Mouse (Mus musculus) cerebellum, postnatal 4 days (tissue): ENCODE measurements around the gene Zbtb25.

Experiments
- DNase-seq, 2 experiments: peaks; one replicate each; pipeline ENCODE4 v3.0.0; 2022; ENCODE audit warnings: low spot score in 2 of 2, mixed read lengths in 1 of 2

Gene Zbtb25

DNA sequence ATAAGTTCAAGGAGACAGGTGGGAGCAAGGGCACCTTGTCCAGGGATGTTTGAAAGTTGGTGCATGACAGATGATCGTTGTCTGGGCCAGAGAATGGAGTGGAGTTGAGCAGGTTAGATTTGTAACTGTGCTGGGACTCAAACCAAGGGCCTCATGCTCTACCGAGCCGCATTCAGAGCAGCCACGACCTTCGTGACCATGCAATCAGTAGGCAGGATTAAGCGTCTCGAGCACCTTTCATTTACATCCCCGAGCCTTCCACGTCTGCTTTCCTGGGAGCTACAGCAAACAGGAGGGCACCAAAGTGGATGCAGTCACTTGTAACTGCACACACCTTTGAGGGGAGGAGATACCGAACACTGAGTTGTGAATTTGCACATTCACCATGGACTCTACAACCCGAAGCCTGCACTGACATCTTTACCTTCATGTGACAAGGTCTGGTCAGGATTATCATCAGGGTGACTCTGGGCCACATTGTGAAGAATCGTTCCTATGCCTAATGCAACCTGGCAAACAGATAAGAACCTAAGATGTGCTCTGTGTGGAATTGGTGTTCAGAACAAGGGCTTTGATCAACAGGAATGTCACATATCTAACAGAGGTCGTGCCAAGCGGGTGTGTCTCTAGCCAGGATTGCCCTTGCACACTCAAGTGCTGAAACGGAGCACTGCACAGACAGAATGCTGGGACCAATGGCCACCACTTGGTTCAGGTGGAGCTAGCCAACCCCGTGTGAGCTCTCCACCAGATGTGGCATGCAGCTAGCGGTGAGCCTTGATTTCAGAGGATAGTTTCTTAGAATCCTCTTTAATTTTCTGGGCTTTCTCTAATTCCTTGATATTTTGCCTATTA, 33.1 kb downstream of the Zbtb25 start:
- no peak for DNase-seq

DNA sequence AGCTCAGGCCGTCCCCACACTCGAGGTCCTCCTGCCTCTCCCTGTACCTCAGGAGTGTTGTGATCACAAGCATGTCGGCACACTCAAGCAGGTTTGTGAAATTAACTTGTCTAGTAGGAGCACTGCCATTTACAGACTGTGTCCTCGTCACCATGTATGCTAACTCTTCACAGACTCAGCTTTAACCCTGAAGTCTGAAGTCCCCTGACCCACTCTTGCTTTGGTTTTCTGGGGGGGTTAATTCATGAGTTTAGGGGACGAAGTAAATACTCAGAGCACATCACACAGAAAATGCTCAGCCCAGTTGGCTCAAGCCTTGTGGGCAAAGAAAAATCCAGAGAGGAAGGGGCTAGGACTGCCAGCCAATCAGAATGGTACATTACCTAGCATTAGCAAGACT, 33.8 kb downstream of the Zbtb25 start:
- DNase-seq = no peak

DNA sequence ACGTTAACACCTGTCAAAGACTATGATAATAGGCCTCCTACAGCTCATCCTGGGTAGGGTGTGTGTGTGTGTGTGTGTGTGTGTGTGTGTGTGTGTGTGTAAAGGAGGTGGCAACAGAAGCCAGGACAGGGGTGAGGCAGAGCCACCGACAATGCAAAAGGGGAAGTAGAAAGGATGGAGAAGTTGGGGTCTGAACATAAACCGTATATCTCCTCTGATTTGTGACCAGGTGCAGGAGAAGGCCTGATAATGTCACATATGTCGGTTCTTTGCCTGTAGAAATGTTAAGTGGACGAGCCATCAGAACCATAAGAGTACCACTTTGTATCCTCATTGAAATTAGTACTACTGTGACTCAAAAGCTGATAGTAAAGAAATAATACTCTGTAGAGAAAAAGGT, 35.7 kb downstream of the Zbtb25 start:
- DNase-seq = no peak

DNA sequence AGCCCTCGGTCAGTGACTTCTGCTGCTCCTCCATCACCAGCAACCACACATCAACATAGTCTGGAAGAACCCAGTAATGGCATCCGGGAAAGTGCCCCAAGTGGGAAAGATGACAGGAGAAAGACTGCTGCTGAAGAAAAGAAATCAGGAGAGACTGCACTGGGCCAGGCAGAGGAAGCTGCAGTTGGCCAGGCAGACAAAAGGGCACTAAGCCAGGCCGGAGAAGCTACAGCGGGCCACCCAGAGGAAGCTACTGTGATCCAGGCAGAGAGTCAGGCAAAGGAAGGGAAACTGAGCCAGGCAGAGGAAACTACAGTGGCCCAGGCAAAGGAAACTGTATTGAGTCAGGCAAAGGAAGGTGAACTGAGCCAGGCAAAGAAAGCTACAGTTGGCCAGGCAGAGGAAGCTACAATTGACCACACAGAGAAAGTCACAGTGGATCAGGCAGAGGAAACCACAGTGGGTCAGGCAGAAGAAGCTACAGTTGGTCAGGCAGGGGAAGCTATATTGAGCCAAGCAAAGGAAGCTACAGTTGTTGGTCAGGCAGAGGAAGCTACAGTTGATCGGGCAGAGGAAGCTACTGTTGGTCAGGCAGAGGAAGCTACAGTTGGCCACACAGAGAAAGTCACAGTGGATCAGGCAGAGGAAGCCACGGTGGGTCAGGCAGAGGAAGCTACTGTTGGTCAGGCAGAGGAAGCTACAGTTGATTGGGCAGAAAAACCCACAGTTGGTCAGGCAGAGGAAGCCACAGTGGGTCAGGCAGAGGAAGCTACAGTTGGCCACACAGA, 40.6 kb downstream of the Zbtb25 start:
- no peak for DNase-seq

DNA sequence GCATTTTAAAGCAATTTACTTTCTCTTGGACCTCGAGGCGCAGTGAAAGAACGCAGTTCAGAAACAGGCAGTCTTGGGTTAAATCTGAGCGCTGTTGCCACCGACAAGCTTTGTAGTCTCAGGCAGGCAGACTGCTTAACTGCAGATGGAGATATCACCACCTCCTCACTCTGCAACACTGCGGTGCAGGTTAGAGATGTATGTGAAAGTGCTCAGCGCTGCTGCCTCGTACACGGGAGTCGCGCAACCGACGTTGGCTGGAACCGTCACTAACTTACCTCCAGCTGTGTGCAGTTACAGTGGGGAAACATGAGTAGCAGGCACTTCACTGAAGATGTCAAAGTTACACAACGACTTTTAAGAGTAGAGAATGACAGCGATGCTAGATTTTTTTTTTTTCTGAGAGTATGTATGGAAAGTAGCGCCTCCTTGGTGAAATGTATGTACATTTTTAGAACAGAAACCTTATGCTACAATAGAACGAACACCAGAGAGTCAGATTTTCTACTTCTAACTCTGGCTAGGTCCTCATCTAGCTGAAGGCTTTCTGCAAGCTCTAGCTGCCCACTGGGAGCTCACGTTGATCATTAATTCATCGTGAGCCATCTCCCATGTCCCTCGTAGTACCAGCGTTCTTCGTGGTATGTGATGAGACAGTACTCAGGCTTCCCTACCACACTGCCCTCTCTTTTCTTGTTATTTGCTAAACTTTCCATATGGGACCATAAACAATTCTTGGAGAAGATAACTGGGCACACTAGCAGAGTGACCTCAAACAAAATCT, 42.8 kb downstream of the Zbtb25 start:
- no peak for DNase-seq

DNA sequence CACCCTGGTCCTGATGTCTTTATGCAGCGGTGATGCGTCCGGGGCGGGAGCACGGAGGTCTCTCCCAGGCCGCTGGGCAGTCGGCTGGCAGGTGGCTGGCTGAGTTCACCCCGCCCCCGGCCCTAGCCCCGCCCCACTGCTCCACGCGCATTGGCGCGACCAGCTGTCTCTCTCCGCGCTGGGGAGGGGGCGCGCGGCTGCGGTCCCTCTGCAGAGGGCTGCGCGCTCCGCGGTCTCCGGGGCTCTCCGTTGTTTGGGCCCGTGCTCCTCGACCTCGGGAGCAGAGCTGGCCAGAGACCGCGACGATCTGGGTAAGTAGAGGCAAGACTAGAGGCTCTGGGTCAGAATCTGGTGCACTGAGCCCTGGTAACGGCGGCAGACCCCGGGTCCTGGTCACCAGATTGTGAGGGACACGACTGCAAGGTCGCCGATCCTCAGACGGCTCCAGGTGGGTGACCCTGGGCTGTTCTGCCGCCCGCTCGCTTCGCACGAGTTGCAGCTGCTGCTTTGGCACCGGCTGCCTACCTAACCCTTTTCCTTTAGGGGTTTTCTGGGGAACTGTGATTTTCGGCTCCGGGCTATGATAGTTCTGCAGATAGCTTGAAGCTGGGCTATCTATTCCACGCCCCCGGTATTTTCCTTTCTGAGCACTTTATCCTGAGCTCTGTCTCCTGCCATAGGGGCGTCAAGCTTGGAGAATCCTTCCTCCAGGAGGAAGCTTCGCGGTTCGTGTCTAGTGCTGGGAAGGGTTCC, 44.5 kb downstream of the Zbtb25 start, which contains the start of gene Akap5:
Gene Akap5 (plus strand): TSS at position 213 of the 753 bp plus-strand sequence.
- DNase-seq = peak; percentile 72 to 88

DNA sequence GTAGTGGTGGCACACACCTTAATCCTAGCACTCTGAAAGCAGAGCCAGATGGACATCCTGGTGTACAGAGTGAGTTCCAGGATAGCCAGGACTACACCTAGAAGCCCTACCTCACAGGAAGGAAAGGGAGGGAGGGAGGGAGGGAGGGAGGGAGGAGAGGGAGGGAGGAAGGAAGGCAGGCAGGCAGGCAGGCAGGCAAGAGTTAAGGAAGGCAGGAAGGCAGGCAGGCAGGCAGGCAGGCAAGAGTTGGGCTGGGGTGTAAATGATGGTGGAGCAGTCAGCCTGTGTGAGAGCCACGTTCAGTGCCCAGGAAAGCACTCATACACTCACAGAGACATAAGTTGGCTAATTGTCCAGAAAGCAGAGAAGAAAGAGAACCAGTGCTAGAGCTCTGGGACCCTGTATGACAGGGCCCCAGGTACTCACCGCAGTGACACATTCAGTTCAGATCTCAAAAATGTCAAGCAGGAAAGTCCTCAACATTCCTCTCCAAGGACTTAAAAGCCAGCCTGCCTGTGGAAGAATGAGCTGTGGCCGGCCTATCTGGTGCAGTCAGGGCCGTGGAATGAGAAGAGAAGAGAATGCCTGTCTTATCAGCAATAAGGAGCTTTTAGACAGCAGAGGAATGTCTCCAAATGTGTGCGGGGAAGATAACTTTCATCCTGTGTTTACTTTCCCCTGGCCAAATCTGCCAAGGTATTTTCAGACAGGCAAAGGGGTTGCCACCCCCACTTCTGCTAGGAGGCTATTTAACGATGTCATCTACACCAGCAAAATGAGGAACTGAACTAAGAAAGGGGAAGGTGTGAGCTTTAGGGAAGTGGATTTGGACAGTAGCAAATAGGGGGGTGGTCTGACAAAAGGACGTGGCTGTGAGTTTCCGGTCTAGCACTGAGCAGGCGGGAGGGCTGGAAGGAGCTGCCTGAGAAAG, 50.9 kb downstream of the Zbtb25 start:
- no peak for DNase-seq

DNA sequence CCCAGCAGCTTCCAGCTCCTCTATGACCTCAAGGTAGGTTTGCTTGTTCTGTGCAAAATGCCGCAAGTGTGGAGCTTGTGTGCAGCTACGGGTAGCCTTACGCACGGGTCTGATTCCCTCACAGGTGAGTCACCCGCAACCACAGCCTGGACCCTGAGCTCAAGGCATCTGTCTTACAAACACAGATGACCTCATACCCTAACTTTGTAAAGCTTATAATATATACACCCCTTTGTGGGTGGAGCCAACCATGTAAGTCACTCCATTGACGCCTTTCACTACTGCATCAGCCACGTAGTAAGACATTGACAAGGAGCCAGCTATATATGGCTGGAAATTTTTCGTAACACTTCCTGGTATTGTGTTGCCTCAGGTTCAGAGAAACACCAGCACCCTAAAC, 57.5 kb downstream of the Zbtb25 start:
- DNase-seq = no peak

DNA sequence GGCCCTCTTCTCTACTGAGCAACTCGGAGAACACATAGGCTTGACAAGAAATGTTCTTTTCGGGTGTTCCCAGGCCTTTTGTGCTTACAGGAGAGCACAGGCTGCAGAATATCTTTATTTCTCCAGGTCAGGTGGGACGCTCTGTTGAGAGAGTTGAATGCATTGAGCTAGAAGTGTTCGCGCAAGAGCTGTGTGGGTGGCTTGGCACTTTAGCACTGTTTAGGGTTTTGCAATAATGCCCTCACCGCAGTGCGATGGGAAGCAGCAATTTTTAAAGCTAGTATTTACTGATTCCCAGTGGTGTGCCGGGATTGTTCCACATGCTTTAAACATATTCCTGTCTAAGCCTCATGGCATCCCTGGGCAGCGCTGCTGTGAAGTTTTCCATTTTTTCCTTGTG, 58.2 kb downstream of the Zbtb25 start:
- no peak for DNase-seq

DNA sequence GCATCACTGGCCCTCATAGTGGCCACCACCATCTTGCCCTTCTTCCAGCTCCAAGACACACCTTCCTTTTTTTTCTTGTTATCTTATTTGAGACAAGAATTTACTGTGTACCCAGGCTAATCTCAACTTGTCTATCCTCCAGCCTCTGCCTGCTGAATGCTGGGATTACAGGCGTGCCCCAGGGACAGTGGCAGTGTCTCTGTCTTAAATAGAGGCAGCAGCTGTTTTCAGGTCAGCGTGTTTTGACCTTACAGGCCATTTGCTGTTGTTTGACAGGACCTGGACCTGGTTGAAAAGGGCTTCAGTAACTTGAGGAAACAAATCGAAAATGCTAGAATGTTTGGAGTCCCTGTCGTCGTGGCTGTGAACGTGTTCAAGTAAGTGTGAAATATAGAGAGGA, 58.8 kb downstream of the Zbtb25 start:
- DNase-seq = no peak

DNA sequence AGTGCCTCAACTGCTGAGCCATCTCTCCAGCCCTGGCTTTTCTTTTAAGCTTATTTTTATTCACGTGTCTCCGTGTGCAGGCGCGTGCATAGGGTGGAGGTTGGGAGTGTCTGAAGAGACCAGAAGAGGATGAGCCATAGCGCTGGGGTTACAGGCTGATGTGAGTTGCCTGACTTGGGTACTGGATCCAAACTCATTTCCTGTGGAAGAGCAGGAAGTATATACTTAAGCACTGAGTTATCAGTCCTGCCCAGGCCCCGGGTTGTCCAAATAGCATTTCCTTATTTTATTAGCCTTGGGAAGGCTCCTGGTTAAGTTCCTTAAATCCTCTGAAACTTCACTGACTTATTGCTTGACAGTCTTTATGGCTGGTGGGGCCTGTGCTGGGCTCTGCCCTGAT, 59.4 kb downstream of the Zbtb25 start:
- DNase-seq = no peak

DNA sequence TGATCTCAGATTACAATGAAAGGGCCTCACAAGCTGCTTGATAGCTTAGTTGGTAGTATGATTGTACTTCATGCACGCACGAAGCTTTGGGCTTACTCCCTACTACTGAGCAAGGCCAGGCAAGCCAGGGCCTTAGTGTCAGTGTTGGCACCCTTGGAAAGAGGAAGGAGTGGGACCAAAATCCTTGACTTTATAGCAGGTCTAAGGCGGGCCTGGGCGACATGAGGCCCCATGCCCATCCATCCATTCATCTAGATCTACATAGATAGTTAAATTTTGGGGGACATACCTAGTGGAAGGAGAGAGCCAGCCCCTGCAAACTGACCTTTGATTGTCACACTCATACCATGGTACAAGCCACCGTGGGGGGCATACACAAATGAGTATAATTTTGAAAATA, 61.0 kb downstream of the Zbtb25 start:
- DNase-seq = no peak

DNA sequence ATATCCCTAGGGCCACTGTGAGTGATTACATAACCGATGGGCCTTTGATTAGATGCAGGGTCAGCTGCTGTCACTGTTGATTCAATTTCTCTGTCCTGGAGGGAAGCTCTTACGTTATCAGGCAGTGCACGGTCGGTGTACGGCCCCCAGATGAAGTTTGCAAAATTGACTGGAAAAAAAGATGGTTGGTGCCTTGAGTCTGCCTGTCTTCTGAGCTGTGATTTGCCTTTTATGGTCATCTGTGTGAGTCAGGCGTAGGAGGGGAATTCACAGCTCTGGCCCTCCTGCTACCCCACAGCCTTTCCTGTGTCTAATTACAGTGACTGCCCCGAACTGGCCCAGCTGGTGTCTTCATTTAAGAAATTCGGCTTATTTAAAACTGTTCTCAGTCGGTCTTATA, 61.4 kb downstream of the Zbtb25 start:
- no peak for DNase-seq

DNA sequence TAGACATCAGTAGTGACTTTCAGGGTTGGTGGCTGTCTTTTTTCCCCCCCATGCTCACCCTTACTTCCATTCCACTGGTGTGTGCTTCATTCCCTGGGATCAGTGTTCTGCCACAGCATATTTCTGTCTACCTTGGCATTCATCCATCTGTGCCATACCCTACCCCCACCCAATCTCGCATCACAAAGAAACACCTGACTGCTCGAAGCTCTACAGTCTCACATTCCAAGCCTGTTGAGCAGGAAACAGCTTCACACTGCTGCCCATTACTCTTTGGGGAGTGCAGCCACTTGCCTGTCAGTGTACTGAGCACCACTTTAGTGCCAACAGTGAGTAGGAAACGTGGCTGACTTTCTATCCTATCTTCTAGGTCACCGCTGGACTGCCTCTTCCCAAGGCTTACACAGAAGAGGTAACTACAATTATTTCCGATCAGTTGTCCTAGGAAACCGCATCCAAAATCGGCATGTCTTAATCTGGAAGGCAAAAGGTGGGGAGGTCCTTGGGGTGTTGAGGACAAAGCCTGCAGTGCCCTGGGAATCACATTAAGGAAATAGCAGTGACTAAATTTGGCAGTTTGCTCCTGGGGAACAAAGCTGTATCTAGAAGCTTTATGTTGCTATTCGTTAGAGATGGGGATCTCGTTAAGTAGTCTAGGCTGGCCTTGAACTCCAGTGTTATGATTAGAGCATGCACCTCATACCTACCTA, 62.4 kb downstream of the Zbtb25 start:
- no peak for DNase-seq

DNA sequence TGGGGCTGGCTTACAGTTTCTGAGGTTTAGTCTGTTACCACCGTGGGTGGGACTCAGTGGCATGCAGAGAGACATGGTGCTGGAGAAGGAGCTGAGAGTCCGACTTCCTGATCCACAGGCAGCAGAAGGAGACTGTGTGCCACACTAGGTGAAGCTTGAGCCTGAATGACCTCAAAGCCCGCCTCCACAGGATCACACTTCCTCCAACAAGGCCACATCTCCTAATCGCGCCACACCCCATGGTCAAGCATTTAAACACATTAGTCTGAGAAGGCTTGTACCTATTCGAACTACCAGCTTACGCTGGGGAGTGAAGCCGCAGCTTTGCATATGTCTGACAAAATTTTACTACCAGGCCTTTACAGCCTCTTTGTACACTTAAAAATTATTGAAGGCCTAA, 64.3 kb downstream of the Zbtb25 start:
- DNase-seq = no peak

DNA sequence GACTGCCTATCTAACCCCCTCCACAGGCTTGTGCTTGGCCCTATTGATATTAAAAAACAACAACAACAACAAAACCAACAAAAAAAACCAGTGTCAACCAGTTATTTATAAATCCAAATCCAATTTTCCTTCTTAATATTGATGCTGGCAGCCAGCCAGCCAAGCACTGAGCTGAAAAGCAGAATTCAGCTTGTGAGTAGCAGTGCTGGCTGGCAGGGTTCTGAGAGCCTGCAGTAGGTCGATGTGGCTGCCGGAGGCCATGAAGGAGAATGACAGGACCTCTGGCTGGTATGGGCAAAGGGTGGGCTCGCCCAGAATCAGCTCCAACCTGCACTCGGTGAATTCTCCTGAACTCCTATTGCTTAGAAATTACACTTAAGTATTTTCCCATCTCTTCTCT, 65.2 kb downstream of the Zbtb25 start:
- no peak for DNase-seq

DNA sequence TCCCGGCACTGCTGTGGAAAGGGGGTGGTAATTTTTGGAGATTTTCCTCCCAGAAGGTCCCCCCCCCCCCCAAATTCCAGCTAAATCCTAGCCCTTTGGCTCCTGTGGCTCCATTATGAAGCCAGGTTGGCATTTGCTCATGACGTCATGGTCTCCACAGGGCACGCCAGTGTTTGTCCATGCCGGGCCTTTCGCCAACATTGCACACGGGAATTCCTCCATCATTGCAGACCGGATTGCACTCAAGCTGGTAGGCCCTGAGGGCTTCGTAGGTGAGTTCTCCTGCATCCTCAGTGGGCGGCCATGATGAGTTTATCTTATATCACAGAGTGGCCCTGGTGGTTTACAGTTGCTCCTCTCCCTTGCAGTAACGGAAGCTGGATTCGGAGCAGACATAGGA, 65.9 kb downstream of the Zbtb25 start:
- DNase-seq = no peak

DNA sequence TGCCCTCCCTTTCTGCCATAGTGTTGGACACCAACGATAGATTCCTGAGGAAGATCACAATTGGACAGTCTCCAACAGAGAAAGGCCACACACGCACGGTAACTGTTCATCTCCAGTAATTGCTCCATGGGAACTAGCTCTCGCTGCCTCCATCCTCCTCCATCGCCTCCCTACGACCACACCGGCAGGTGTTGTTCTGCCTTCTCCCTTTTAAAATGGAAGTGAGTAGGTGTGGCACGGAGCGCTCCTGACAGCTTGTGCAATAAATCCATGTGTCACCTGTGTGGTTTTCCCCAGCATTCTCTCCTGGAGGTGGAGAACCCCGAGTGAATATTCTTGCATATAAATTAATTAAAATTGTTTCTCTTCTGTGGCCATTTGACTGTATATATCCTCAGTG, 69.0 kb downstream of the Zbtb25 start:
- DNase-seq = no peak

DNA sequence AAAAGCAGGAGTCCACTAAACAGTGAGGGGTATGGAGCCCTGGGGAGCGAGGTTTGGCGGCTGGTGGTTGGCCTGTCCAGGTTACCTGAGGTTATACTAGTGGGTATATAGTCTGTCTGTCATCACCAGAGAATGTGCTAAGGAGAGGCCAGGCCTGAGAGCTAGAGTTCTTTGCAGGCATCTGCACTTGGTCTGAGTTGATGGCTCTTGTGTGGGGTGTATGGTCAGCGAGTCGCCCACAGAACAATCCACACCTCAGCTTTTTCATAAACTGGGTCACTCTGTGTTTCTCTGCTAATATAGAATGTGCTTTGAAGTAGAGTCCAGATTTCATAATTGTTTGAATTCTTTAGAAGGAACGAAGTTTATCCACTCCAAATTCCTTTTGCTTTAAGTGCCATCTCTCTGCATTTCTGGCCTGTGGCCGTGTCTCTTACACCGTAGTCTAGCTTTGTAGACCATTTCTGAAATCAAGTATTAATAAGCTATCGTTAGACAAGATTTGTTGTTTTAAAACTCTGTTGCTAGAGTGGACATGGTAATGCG, 70.0 kb downstream of the Zbtb25 start:
- DNase-seq = no peak

DNA sequence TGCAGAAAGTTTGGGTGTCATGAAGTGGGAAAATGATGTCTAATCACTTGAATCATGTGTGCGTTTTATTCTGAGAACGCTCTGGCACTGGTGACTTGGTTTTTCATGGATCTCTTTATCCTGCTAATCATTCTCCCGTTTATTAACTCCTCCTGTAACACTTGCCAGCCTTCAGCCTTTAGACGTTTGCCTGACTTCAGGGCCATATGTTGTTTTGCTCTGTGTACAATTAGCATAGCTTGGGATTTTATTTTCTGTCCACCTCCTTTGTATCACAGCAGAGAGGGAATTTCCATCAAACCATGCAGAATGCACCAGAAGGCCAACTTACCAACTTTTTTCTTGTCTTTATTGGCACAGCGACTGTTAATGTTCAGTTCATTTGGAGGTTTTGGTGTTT, 71.6 kb downstream of the Zbtb25 start:
- DNase-seq = no peak
